Mouse (Mus musculus): ENCODE data around the gene C2cd3. TPM values are rescaled to one million over a fixed set of nuclear protein-coding genes. Genes with fewer than 3 reads are reported as not detected.

C2cd3 gene
- total and polyA plus RNA-seq, 3 experiments, result 6.6 to 8.4 (median 7.0) TPM

GRCm38 (mm10) chr7:100506494-100506893 is 134.5 kb downstream of the C2cd3 start:
- intact Hi-C loops (cut with DNase I), result no loop called here
- Histone ChIP-seq H3K4me3 (no peak overlapping the region), H3K9ac (ENCODE audit: low read depth, low read length) (no peak overlapping the region), H3K36me3 (ENCODE audit: control insufficient read depth, insufficient read depth, low read length) (no peaks in the 10 kb centered on the region), H3K27me3 (ENCODE audit: control insufficient read depth, insufficient read depth, low read length) (no peaks in the 10 kb centered on the region), H3K27ac (no peak overlapping the region), H3K79me2 (replicated peaks; ENCODE audit: control insufficient read depth, insufficient read depth, low read length) (no peaks in the 10 kb centered on the region), H3K4me1 (ENCODE audit: control insufficient read depth, insufficient read depth, low read length) (peaks cover 2% of the 10 kb centered on the region; the same call in 1 of the 2 replicates)
- TF ChIP-seq EP300 (IDR thresholded peaks at IDR 0.05; ENCODE audit: insufficient read depth, low read depth, low read length) (no peak), CTCF (IDR thresholded peaks at IDR 0.05) (no peak), POLR2A (IDR thresholded peaks at IDR 0.05; ENCODE audit: insufficient read depth, low read depth, low read length) (no peak)
- no peak for DNase-seq
- 56% methylated on average over 4 of the region's 4 CpGs for WGBS

- no peaks in the 10 kb centered on the region for H3K79me2 ChIP-seq (replicated peaks; ENCODE audit: control insufficient read depth, insufficient read depth, low read length)
- H3K27me3 ChIP-seq (ENCODE audit: control insufficient read depth, insufficient read depth, low read length), result no peaks in the 10 kb centered on the region
- 52% methylated on average over 3 of the region's 3 CpGs for whole genome bisulfite sequencing
- H3K4me3 ChIP-seq, result no peak overlapping the region
- H3K27ac ChIP-seq, result no peak overlapping the region
- intact Hi-C loops (cut with DNase I), result no loop called here
- H3K36me3 ChIP-seq (ENCODE audit: control insufficient read depth, insufficient read depth, low read length), result no peaks in the 10 kb centered on the region
- H3K9ac ChIP-seq (ENCODE audit: low read depth, low read length), result no peak overlapping the region
- no peaks in the 10 kb centered on the region for H3K4me1 ChIP-seq (ENCODE audit: control insufficient read depth, insufficient read depth, low read length)
- DNase-seq, result no peak
- no peak for TF ChIP-seq POLR2A (IDR thresholded peaks at IDR 0.05; ENCODE audit: insufficient read depth, low read depth, low read length)
- no peak for TF ChIP-seq CTCF (IDR thresholded peaks at IDR 0.05)
- no peak for TF ChIP-seq EP300 (IDR thresholded peaks at IDR 0.05; ENCODE audit: insufficient read depth, low read depth, low read length)
Observed at GRCm38 (mm10) chr7:100508670-100509069, 136.6 kb downstream of the C2cd3 start.

- Histone ChIP-seq H3K27ac (no peak overlapping the region), H3K27me3 (ENCODE audit: control insufficient read depth, insufficient read depth, low read length) (no peaks in the 10 kb centered on the region), H3K9ac (ENCODE audit: low read depth, low read length) (no peak overlapping the region), H3K36me3 (ENCODE audit: control insufficient read depth, insufficient read depth, low read length) (no peaks in the 10 kb centered on the region), H3K79me2 (replicated peaks; ENCODE audit: control insufficient read depth, insufficient read depth, low read length) (no peaks in the 10 kb centered on the region), H3K4me3 (no peak overlapping the region), H3K4me1 (ENCODE audit: control insufficient read depth, insufficient read depth, low read length) (no peaks in the 10 kb centered on the region)
- TF ChIP-seq EP300 (IDR thresholded peaks at IDR 0.05; ENCODE audit: insufficient read depth, low read depth, low read length), result no peak
- TF ChIP-seq POLR2A (IDR thresholded peaks at IDR 0.05; ENCODE audit: insufficient read depth, low read depth, low read length), result no peak
- TF ChIP-seq CTCF (IDR thresholded peaks at IDR 0.05), result no peak
- intact Hi-C loops (cut with DNase I), result no loop called here
- 58% methylated on average over 8 of the region's 8 CpGs for WGBS
- no peak for DNase-seq
Observed at GRCm38 (mm10) chr7:100511602-100512001, 139.6 kb downstream of the C2cd3 start.

GRCm38 (mm10) chr7:100514573-100514972 is 142.5 kb downstream of the C2cd3 start, which contains the start of gene Dnajb13:
Dnajb13 (minus strand) TSS chr7:100514960.
- Histone ChIP-seq H3K79me2 (replicated peaks; ENCODE audit: control insufficient read depth, insufficient read depth, low read length) (no peaks in the 10 kb centered on the region), H3K27me3 (ENCODE audit: control insufficient read depth, insufficient read depth, low read length) (no peaks in the 10 kb centered on the region), H3K36me3 (ENCODE audit: control insufficient read depth, insufficient read depth, low read length) (no peaks in the 10 kb centered on the region), H3K27ac (no peak within 1 kb of the TSS), H3K9ac (ENCODE audit: low read depth, low read length) (no peak within 1 kb of the TSS), H3K4me3 (no peak within 1 kb of the TSS), H3K4me1 (ENCODE audit: control insufficient read depth, insufficient read depth, low read length) (no peaks in the 10 kb centered on the region)
- WGBS, result 48% methylated on average over 11 of the region's 11 CpGs
- DNase-seq, result no peak
- TF ChIP-seq EP300 (IDR thresholded peaks at IDR 0.05; ENCODE audit: insufficient read depth, low read depth, low read length) (no peak), CTCF (IDR thresholded peaks at IDR 0.05) (no peak), POLR2A (IDR thresholded peaks at IDR 0.05; ENCODE audit: insufficient read depth, low read depth, low read length) (no peak)
- intact Hi-C loops (cut with DNase I), result no loop called here

Other genes with a start within 250 kb of the C2cd3 start
- 1 to 10 TPM; 5.7 to 6.0 TPM for gene Lipt2, start 213.0 kb upstream of the C2cd3 start, total RNA-seq (2021)
- 6.6 and 10.0 TPM in 2 replicates for gene Lipt2, start 213.0 kb upstream of the C2cd3 start, polyA plus RNA-seq (2012; rRNA removed)
- under 1 TPM; 0.59 to 0.94 TPM for gene Kcne3, start 195.7 kb upstream of the C2cd3 start, total RNA-seq (2021)
- 2.0 and 2.2 TPM in 2 replicates for gene Kcne3, start 195.7 kb upstream of the C2cd3 start, polyA plus RNA-seq (2012; rRNA removed)
- 1 to 10 TPM; 7.0 TPM for gene Pgm2l1, start 144.8 kb upstream of the C2cd3 start, total RNA-seq (2021)
- 1.5 and 2.2 TPM in 2 replicates for gene Pgm2l1, start 144.8 kb upstream of the C2cd3 start, polyA plus RNA-seq (2012; rRNA removed)
- gene P4ha3, start 86.7 kb upstream of the C2cd3 start, total RNA-seq (2021), result under 1 TPM; 0.16 to 0.45 TPM
- gene P4ha3, start 86.7 kb upstream of the C2cd3 start, polyA plus RNA-seq (2012; rRNA removed), result 0.33 and 0.38 TPM in 2 replicates
- gene Ppme1, start 74 bp downstream of the C2cd3 start, total RNA-seq (2021), result 10 to 100 TPM; 32.5 to 35.8 TPM
- 80.7 and 118 TPM in 2 replicates for gene Ppme1, start 74 bp downstream of the C2cd3 start, polyA plus RNA-seq (2012; rRNA removed)
- 10 to 100 TPM; 33.7 to 39.4 TPM for gene Ucp3, start 100.8 kb downstream of the C2cd3 start, total RNA-seq (2021)
- gene Ucp3, start 100.8 kb downstream of the C2cd3 start, polyA plus RNA-seq (2012; rRNA removed), result 39.0 and 39.1 TPM in 2 replicates
- 100 to 1,000 TPM; 245 to 496 TPM for gene Ucp2, start 121.1 kb downstream of the C2cd3 start, total RNA-seq (2021)
- gene Ucp2, start 121.1 kb downstream of the C2cd3 start, polyA plus RNA-seq (2012; rRNA removed), result 109 and 193 TPM in 2 replicates
- gene Dnajb13, start 142.7 kb downstream of the C2cd3 start, total RNA-seq (2021), result not detected
- 0.32 and 1.2 TPM in 2 replicates for gene Dnajb13, start 142.7 kb downstream of the C2cd3 start, polyA plus RNA-seq (2012; rRNA removed)
- 10 to 100 TPM; 14.1 to 15.4 TPM for gene Coa4, start 164.8 kb downstream of the C2cd3 start, total RNA-seq (2021)
- gene Coa4, start 164.8 kb downstream of the C2cd3 start, polyA plus RNA-seq (2012; rRNA removed), result 20.0 and 22.9 TPM in 2 replicates
- 10 to 100 TPM; 59.8 to 64.9 TPM for gene Rab6a, start 235.2 kb downstream of the C2cd3 start, total RNA-seq (2021)
- 21.1 and 35.8 TPM in 2 replicates for gene Rab6a, start 235.2 kb downstream of the C2cd3 start, polyA plus RNA-seq (2012; rRNA removed)
- 10 to 100 TPM; 65.7 to 69.9 TPM for gene Mrpl48, start 236.1 kb downstream of the C2cd3 start, total RNA-seq (2021)
- 24.1 and 32.9 TPM in 2 replicates for gene Mrpl48, start 236.1 kb downstream of the C2cd3 start, polyA plus RNA-seq (2012; rRNA removed)